Mouse (Mus musculus) lung, embryonic 15.5 days (tissue): ENCODE results near the gene Faap100. TPM values are rescaled to one million over a fixed set of nuclear protein-coding genes. Genes with fewer than 3 reads are reported as not detected.
A peak's percentile ranks its signal among the peaks of the same experiment; 100 is the strongest.

ENCODE experiments used
- ATAC-seq: fragments of 200-750 bp; cut with Nextera tagmentation; 2 replicates; pipeline ENCODE4 v1.8.0; 2017; ENCODE audit warnings: moderate number of reproducible peaks, borderline replicate concordance; ENCODE audit not compliant: low FRiP score, low TSS enrichment; ENCODE audit errors: extremely low read depth
- H3K27ac ChIP-seq: fragments of 300-500 bp; sonication (generic); 2 replicates; pipeline ENCODE4 v1.5.1; 2015; ENCODE audit warnings: moderate library complexity, mild to moderate bottlenecking, inconsistent platforms
- H3K27me3 ChIP-seq: fragments of 300-500 bp; sonication (generic); 2 replicates; pipeline ENCODE4 v1.6.1; 2015; ENCODE audit warnings: inconsistent platforms
- H3K36me3 ChIP-seq: fragments of 300-500 bp; sonication (generic); 2 replicates; pipeline ENCODE4 v1.6.1; 2015; ENCODE audit warnings: inconsistent platforms
- H3K4me1 ChIP-seq: fragments of 300-500 bp; sonication (generic); 2 replicates; pipeline ENCODE4 v1.6.1; 2015; ENCODE audit warnings: inconsistent platforms
- H3K4me2 ChIP-seq: fragments of 300-500 bp; sonication (generic); 2 replicates; pipeline ENCODE4 v1.6.1; 2015; ENCODE audit warnings: inconsistent platforms, mild to moderate bottlenecking, moderate library complexity
- H3K4me3 ChIP-seq: fragments of 300-500 bp; sonication (generic); 2 replicates; pipeline ENCODE4 v1.5.1; 2015; ENCODE audit warnings: mild to moderate bottlenecking, inconsistent platforms
- H3K9ac ChIP-seq: fragments of 300-500 bp; sonication (generic); 2 replicates; pipeline ENCODE4 v1.6.1; 2015; ENCODE audit warnings: inconsistent platforms
- H3K9me3 ChIP-seq: fragments of 300-500 bp; sonication (generic); 2 replicates; pipeline ENCODE4 v1.6.1; 2016; ENCODE audit warnings: inconsistent platforms
- WGBS: fragments of 180-500 bp; shearing (Covaris S2); methylation state at CpG from one replicate; pipeline ENCODE4 v1.1.7; 2015; 5-methylcytosine and 5-hydroxymethylcytosine counted together
- polyA plus RNA-seq: library from polyadenylated mRNA; unstranded; fragments of >200 nt; fragmentation: Nextera tagmentation; extraction: Ambion mirVana; gene quantifications from 2 replicates; pipeline ENCODE4 v1.2.1, GENCODE M21; 2015

The Faap100 gene
- polyA plus RNA-seq, 1 experiment from 2014 or later = 37.4 TPM

GRCm38 (mm10) chr11:120397602-120398001 lies 19.0 kb upstream of the Faap100 start:
- 71% methylated on average over 2 of the region's 2 CpGs for WGBS
- no peaks in the 10 kb centered on the region for H3K9me3 ChIP-seq
- H3K4me2 ChIP-seq = no peak overlapping the region
- ATAC-seq = no peak
- no peaks in the 10 kb centered on the region for H3K27me3 ChIP-seq
- no peaks in the 10 kb centered on the region for H3K4me1 ChIP-seq
- no peak overlapping the region for H3K9ac ChIP-seq
- H3K36me3 ChIP-seq = peaks cover 78% of the 10 kb centered on the region
- H3K4me3 ChIP-seq = no peak overlapping the region
- H3K27ac ChIP-seq = no peak overlapping the region

- Histone ChIP-seq H3K27ac (no peak overlapping the region), H3K4me1 (no peaks in the 10 kb centered on the region), H3K27me3 (no peaks in the 10 kb centered on the region), H3K36me3 (peaks cover 79% of the 10 kb centered on the region), H3K4me3 (no peak overlapping the region), H3K9me3 (no peaks in the 10 kb centered on the region), H3K9ac (no peak overlapping the region), H3K4me2 (no peak overlapping the region)
- ATAC-seq = no peak
- 78% methylated on average over 4 of the region's 4 CpGs for WGBS
These were observed 17.1 kb upstream of the Faap100 start for GRCm38 (mm10) chr11:120395661-120396060.

- no peak overlapping the region for H3K9ac ChIP-seq
- no peak overlapping the region for H3K27ac ChIP-seq
These were observed 10.0 kb upstream of the Faap100 start for GRCm38 (mm10) chr11:120388580-120388979.

GRCm38 (mm10) chr11:120387157-120387556 lies 8.6 kb upstream of the Faap100 start:
- WGBS = 54% methylated on average over 2 of the region's 2 CpGs
- Histone ChIP-seq H3K4me1 (no peaks in the 10 kb centered on the region), H3K36me3 (peaks cover 77% of the 10 kb centered on the region), H3K4me3 (no peak overlapping the region), H3K9ac (no peak overlapping the region), H3K27me3 (no peaks in the 10 kb centered on the region), H3K9me3 (no peaks in the 10 kb centered on the region), H3K27ac (no peak overlapping the region), H3K4me2 (no peak overlapping the region)
- no peak for ATAC-seq

More at GRCm38 (mm10) chr11:120388580-120388979, 10.0 kb upstream of the Faap100 start:
- no peaks in the 10 kb centered on the region for H3K27me3 ChIP-seq
- peaks cover 77% of the 10 kb centered on the region for H3K36me3 ChIP-seq
- H3K4me3 ChIP-seq = no peak overlapping the region
- no peaks in the 10 kb centered on the region for H3K9me3 ChIP-seq
- no peaks in the 10 kb centered on the region for H3K4me1 ChIP-seq
- ATAC-seq = no peak
- 91% methylated on average over 9 of the region's 9 CpGs for WGBS
- no peak overlapping the region for H3K4me2 ChIP-seq

DNA sequence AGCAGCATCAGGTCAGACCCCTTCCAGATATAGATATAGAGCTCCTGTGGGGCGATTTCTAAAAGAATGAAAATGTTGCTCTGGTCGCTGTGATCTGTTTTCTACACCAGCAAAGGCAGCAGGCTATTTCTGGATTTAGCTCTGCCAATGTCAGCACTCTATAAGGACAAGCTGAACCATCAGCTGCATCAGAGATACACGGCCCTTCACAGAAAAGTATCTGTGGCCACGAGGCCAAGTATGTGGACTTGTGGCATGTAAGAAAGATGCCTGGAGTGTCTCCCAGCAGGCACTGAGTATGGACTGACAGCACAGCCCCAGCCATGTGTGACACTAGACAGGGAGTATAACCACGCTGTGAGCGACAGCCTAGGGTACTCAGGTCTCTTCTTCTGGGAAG lies 8.1 kb upstream of the Faap100 start:
- Histone ChIP-seq H3K4me3 (no peak overlapping the region), H3K36me3 (peaks cover 77% of the 10 kb centered on the region), H3K4me1 (no peaks in the 10 kb centered on the region), H3K9me3 (no peaks in the 10 kb centered on the region), H3K4me2 (no peak overlapping the region), H3K27ac (no peak overlapping the region), H3K9ac (no peak overlapping the region), H3K27me3 (no peaks in the 10 kb centered on the region)
- WGBS = 91% methylated on average over 6 of the region's 6 CpGs
- no peak for ATAC-seq

DNA sequence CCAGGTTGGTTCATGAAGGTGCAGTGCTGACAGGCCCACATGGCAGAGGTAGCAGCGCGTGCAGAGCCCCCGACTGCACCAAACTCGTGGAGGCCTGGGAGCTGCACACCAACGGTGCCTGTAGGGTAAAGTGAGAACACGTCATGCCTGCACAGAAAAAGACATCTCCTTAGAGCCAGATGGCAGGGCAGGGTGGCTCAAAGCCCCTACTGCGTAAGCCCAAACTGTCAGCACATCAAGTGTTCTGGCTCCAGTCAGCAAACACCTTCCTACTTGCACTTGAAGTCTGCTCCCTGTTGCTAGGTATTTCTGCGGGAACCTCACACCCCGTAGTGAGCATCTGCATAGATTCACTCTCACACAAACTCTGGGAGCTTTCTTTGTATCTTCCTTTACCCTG lies 3.9 kb upstream of the Faap100 start:
- peaks cover 71% of the 10 kb centered on the region for H3K36me3 ChIP-seq
- WGBS = 89% methylated on average over 9 of the region's 9 CpGs
- H3K27me3 ChIP-seq = no peaks in the 10 kb centered on the region
- H3K4me1 ChIP-seq = peaks cover 14% of the 10 kb centered on the region
- no peak overlapping the region for H3K9ac ChIP-seq
- H3K27ac ChIP-seq = no peak overlapping the region
- no peak overlapping the region for H3K4me2 ChIP-seq
- H3K9me3 ChIP-seq = no peaks in the 10 kb centered on the region
- ATAC-seq = no peak
- no peak overlapping the region for H3K4me3 ChIP-seq

DNA sequence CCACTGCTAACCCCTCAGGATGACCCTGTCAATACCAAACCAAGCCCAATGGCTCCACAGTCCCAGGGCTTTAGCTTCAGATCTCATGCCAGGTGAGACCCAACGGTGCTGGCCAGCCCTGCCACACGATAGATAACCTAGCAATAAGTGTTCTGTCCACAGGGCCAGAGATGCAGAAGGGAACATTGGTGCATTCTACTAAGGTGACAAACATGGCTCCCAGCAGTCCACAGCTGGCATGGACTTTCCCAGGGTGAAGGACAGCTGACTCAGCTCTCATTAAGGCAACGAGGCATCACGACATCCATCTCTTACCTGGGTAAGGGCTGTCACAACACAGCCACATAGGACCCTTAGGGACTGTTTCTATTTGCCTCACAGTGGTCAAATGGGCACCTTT lies 2.6 kb upstream of the Faap100 start:
- ATAC-seq = no peak

DNA sequence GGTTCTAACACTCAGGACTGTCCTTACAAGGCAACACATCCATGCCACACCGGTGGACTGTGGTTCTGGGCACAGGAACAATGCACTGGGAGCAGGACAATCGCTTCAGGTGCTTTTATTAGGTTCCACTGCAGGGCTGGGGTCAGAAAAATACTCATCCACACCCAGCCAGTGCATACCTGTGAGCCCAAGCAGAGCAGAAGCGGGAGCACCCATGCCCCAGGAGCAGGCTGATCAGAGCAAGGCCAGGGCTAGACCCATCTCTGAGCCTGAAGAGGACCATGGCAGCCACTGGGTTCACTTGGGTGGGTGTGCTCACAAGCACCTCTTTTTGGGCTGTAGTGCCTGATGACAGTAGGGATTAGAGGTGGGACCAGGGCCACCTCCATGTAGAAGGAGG lies 1.7 kb upstream of the Faap100 start:
- Histone ChIP-seq H3K4me3 (no peak overlapping the region), H3K27ac (no peak overlapping the region), H3K9me3 (no peaks in the 10 kb centered on the region), H3K27me3 (no peaks in the 10 kb centered on the region), H3K4me2 (no peak overlapping the region), H3K9ac (no peak overlapping the region; the same call in 1 of the 2 replicates), H3K4me1 (peaks cover 22% of the 10 kb centered on the region), H3K36me3 (peaks cover 69% of the 10 kb centered on the region)
- 100% methylated on average over 3 of the region's 3 CpGs for WGBS
- no peak for ATAC-seq

More for the DNA sequence above, 2.6 kb upstream of the Faap100 start:
- Histone ChIP-seq H3K9ac (no peak overlapping the region), H3K9me3 (no peaks in the 10 kb centered on the region), H3K4me1 (peaks cover 22% of the 10 kb centered on the region), H3K4me2 (no peak overlapping the region), H3K27me3 (no peaks in the 10 kb centered on the region), H3K4me3 (no peak overlapping the region), H3K36me3 (peaks cover 67% of the 10 kb centered on the region), H3K27ac (no peak overlapping the region)
- WGBS = 91% methylated on average over 4 of the region's 4 CpGs

GRCm38 (mm10) chr11:120378031-120378610 lies 443 bp downstream of the Faap100 start:
- no peaks in the 10 kb centered on the region for H3K9me3 ChIP-seq
- 2% methylated on average over 40 of the region's 40 CpGs for WGBS
- H3K4me1 ChIP-seq = peaks cover 22% of the 10 kb centered on the region
- peak overlapping the region; percentile 41; the same call in 1 of the 2 replicates for H3K27ac ChIP-seq
- ATAC-seq = peak; percentile 37
- peak overlapping the region; percentile 94 for H3K4me2 ChIP-seq
- peak overlapping the region; percentile 85 for H3K4me3 ChIP-seq
- peaks cover 69% of the 10 kb centered on the region for H3K36me3 ChIP-seq
- H3K27me3 ChIP-seq = no peaks in the 10 kb centered on the region
- peak overlapping the region; percentile 68 for H3K9ac ChIP-seq

DNA sequence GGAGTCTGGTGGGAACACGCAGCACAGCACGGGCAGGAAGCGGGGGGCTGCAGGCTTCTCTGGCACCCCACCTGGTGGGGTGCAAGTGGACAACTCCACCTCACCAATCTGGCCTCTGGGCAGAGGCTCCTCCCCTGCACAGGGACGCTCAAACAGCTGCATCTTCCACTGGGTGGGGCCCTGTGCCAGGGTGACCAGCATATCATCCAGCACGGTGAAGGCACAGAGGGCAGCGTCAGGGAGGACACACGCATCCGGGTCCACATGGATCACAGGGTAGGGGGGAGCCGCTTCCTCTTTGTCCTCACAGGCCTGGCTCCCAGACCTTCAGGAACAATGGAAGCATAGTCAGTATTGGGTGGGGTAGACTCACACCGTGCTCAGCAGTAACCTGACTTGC lies 1.2 kb downstream of the Faap100 start:
- peak overlapping the region; percentile 41 for H3K27ac ChIP-seq
- peak overlapping the region; percentile 94 for H3K4me2 ChIP-seq
- H3K9ac ChIP-seq = peak overlapping the region; percentile 68
- no peak for ATAC-seq
- H3K4me3 ChIP-seq = peak overlapping the region; percentile 85
- H3K4me1 ChIP-seq = peaks cover 22% of the 10 kb centered on the region
- 56% methylated on average over 10 of the region's 10 CpGs for WGBS
- H3K9me3 ChIP-seq = no peaks in the 10 kb centered on the region
- H3K27me3 ChIP-seq = no peaks in the 10 kb centered on the region
- peaks cover 69% of the 10 kb centered on the region for H3K36me3 ChIP-seq

GRCm38 (mm10) chr11:120376302-120377160 lies 2.0 kb downstream of the Faap100 start:
- ATAC-seq = no peak
- Histone ChIP-seq H3K9me3 (no peaks in the 10 kb centered on the region), H3K36me3 (peaks cover 68% of the 10 kb centered on the region), H3K4me1 (peaks cover 22% of the 10 kb centered on the region), H3K4me2 (peak overlapping the region; percentile 94; the same call in 1 of the 2 replicates), H3K9ac (no peak overlapping the region), H3K27me3 (no peaks in the 10 kb centered on the region), H3K27ac (no peak overlapping the region), H3K4me3 (no peak overlapping the region)
- whole genome bisulfite sequencing = 85% methylated on average over 17 of the region's 17 CpGs

GRCm38 (mm10) chr11:120375324-120375723 lies 3.2 kb downstream of the Faap100 start:
- Histone ChIP-seq H3K36me3 (peaks cover 60% of the 10 kb centered on the region), H3K27me3 (no peaks in the 10 kb centered on the region), H3K4me1 (peaks cover 22% of the 10 kb centered on the region), H3K4me2 (no peak overlapping the region), H3K27ac (no peak overlapping the region), H3K4me3 (no peak overlapping the region), H3K9ac (no peak overlapping the region), H3K9me3 (no peaks in the 10 kb centered on the region)
- WGBS = 89% methylated on average over 10 of the region's 10 CpGs
- no peak for ATAC-seq
